Mouse (Mus musculus): ENCODE measurements around the gene Vps26c.
A peak's percentile ranks its signal among the peaks of the same experiment; 100 is the strongest.
"Not testable (repeated sequence)": the region's sequence is repeated elsewhere in the genome, so short reads cannot be mapped to it uniquely, and the experiment has no call there.

The Vps26c gene

GRCm38 (mm10) chr16:94545781-94546562 lies 19.3 kb upstream of the Vps26c start:
- no peak for DNase-seq (ENCODE audit: low spot score in 2 of 2)

GRCm38 (mm10) chr16:94544540-94545105 lies 18.0 kb upstream of the Vps26c start:
- no peak for DNase-seq (ENCODE audit: low spot score in 2 of 2)

- DNase-seq (ENCODE audit: low spot score in 2 of 2): no peak
These were observed 16.3 kb upstream of the Vps26c start for GRCm38 (mm10) chr16:94542898-94543297.

- no peak for DNase-seq (ENCODE audit: low spot score in 2 of 2)
These were observed 13.5 kb upstream of the Vps26c start for GRCm38 (mm10) chr16:94540140-94540539.

GRCm38 (mm10) chr16:94537159-94537527 lies 10.5 kb upstream of the Vps26c start:
- DNase-seq (ENCODE audit: low spot score in 2 of 2): no peak

- DNase-seq (ENCODE audit: low spot score in 2 of 2): no peak
These were observed 10.0 kb upstream of the Vps26c start for GRCm38 (mm10) chr16:94536417-94537158.

GRCm38 (mm10) chr16:94535716-94536115 lies 9.1 kb upstream of the Vps26c start:
- no peak for DNase-seq (ENCODE audit: low spot score in 2 of 2)

GRCm38 (mm10) chr16:94533679-94534078 lies 7.0 kb upstream of the Vps26c start:
- DNase-seq (ENCODE audit: low spot score in 2 of 2): no peak

GRCm38 (mm10) chr16:94531268-94531667 lies 4.6 kb upstream of the Vps26c start:
- no peak for DNase-seq (ENCODE audit: low spot score in 2 of 2)

- DNase-seq (ENCODE audit: low spot score in 2 of 2): no peak
These were observed 916 bp upstream of the Vps26c start for GRCm38 (mm10) chr16:94527546-94527945.

- no peak for DNase-seq (ENCODE audit: low spot score in 2 of 2)
These were observed 513 bp upstream of the Vps26c start for GRCm38 (mm10) chr16:94527152-94527534.

- no peak for DNase-seq (ENCODE audit: low spot score in 2 of 2)
These were observed 681 bp downstream of the Vps26c start for GRCm38 (mm10) chr16:94525955-94526343.

GRCm38 (mm10) chr16:94524691-94525090 lies 1.9 kb downstream of the Vps26c start:
- no peak for DNase-seq (ENCODE audit: low spot score in 2 of 2)

GRCm38 (mm10) chr16:94523594-94524377 lies 2.8 kb downstream of the Vps26c start:
- no peak for DNase-seq (ENCODE audit: low spot score in 2 of 2)

- DNase-seq (ENCODE audit: low spot score in 2 of 2): no peak
These were observed 7.6 kb downstream of the Vps26c start for GRCm38 (mm10) chr16:94519028-94519427.

- DNase-seq (ENCODE audit: low spot score in 2 of 2): no peak
These were observed 9.0 kb downstream of the Vps26c start for GRCm38 (mm10) chr16:94517606-94518005.

- no peak for DNase-seq (ENCODE audit: low spot score in 2 of 2)
These were observed 16.6 kb downstream of the Vps26c start for GRCm38 (mm10) chr16:94509983-94510382.

- no peak for DNase-seq (ENCODE audit: low spot score in 2 of 2)
These were observed 17.9 kb downstream of the Vps26c start for GRCm38 (mm10) chr16:94508769-94509168.

GRCm38 (mm10) chr16:94507071-94507470 lies 19.6 kb downstream of the Vps26c start:
- no peak for DNase-seq (ENCODE audit: low spot score in 2 of 2)

GRCm38 (mm10) chr16:94504192-94504591 lies 22.4 kb downstream of the Vps26c start:
- DNase-seq (ENCODE audit: low spot score in 2 of 2): no peak

GRCm38 (mm10) chr16:94497911-94498310 lies 28.7 kb downstream of the Vps26c start:
- DNase-seq (ENCODE audit: low spot score in 2 of 2): peak; percentile 44 to 65

GRCm38 (mm10) chr16:94497176-94497575 lies 29.5 kb downstream of the Vps26c start:
- DNase-seq (ENCODE audit: low spot score in 2 of 2): not testable (repeated sequence)

All from frontal cortex, postnatal 10 days (tissue).